Mouse (Mus musculus): Measurements from ENCODE around the gene Copg2.

Copg2 gene

GRCm38 (mm10) chr6:30896195-30896985 lies at the start of gene Copg2:
Gene Copg2, minus strand, starts transcription at chr6:30896794.
- peak; percentile 87 for DNase-seq (ENCODE audit: low read depth)

- no peak for DNase-seq (ENCODE audit: low read depth)
Measured at GRCm38 (mm10) chr6:30939264-30939663, 42.7 kb upstream of the Copg2 start.

GRCm38 (mm10) chr6:30922821-30923220 lies 26.2 kb upstream of the Copg2 start:
- no peak for DNase-seq (ENCODE audit: low read depth)

- DNase-seq (ENCODE audit: low read depth): no peak
Measured at GRCm38 (mm10) chr6:30921826-30922225, 25.2 kb upstream of the Copg2 start.

- DNase-seq (ENCODE audit: low read depth): no peak
Measured at GRCm38 (mm10) chr6:30920834-30921675, 24.5 kb upstream of the Copg2 start.

- DNase-seq (ENCODE audit: low read depth): no peak
Measured at GRCm38 (mm10) chr6:30915473-30915872, 18.9 kb upstream of the Copg2 start, which contains the start of gene Tsga13. Gene Tsga13, minus strand, starts transcription at chr6:30915573.

GRCm38 (mm10) chr6:30907970-30908369 lies 11.4 kb upstream of the Copg2 start:
- DNase-seq (ENCODE audit: low read depth): no peak

GRCm38 (mm10) chr6:30904911-30905310 lies 8.3 kb upstream of the Copg2 start:
- no peak for DNase-seq (ENCODE audit: low read depth)

GRCm38 (mm10) chr6:30904033-30904432 lies 7.4 kb upstream of the Copg2 start:
- DNase-seq (ENCODE audit: low read depth): no peak

- peak; percentile 29 for DNase-seq (ENCODE audit: low read depth)
Measured at GRCm38 (mm10) chr6:30897520-30897919, 926 bp upstream of the Copg2 start.

GRCm38 (mm10) chr6:30896986-30897327 lies 363 bp upstream of the Copg2 start:
- DNase-seq (ENCODE audit: low read depth): no peak

GRCm38 (mm10) chr6:30895819-30896194 lies 787 bp downstream of the Copg2 start:
- DNase-seq (ENCODE audit: low read depth): peak; percentile 11

- DNase-seq (ENCODE audit: low read depth): no peak
Measured at GRCm38 (mm10) chr6:30893081-30893480, 3.5 kb downstream of the Copg2 start.

GRCm38 (mm10) chr6:30891761-30892160 lies 4.8 kb downstream of the Copg2 start:
- DNase-seq (ENCODE audit: low read depth): no peak

- no peak for DNase-seq (ENCODE audit: low read depth)
Measured at GRCm38 (mm10) chr6:30884856-30885255, 11.7 kb downstream of the Copg2 start.

- no peak for DNase-seq (ENCODE audit: low read depth)
Measured at GRCm38 (mm10) chr6:30883491-30883890, 13.1 kb downstream of the Copg2 start.

GRCm38 (mm10) chr6:30876661-30877060 lies 19.9 kb downstream of the Copg2 start:
- no peak for DNase-seq (ENCODE audit: low read depth)

- DNase-seq (ENCODE audit: low read depth): no peak
Measured at GRCm38 (mm10) chr6:30866501-30866900, 30.1 kb downstream of the Copg2 start.

- DNase-seq (ENCODE audit: low read depth): no peak
Measured at GRCm38 (mm10) chr6:30865031-30865678, 31.4 kb downstream of the Copg2 start.

- no peak for DNase-seq (ENCODE audit: low read depth)
Measured at GRCm38 (mm10) chr6:30855956-30856355, 40.6 kb downstream of the Copg2 start.

- DNase-seq (ENCODE audit: low read depth): no peak
Measured at GRCm38 (mm10) chr6:30855205-30855604, 41.4 kb downstream of the Copg2 start.

- no peak for DNase-seq (ENCODE audit: low read depth)
Measured at GRCm38 (mm10) chr6:30849818-30850217, 46.8 kb downstream of the Copg2 start.

GRCm38 (mm10) chr6:30832241-30832640 lies 64.4 kb downstream of the Copg2 start:
- DNase-seq (ENCODE audit: low read depth): no peak

All from c-Kit-positive CD71-positive TER-119-negative erythroid progenitor cells, embryonic 14.5 days (primary cell).